In the genomic region with DNA sequence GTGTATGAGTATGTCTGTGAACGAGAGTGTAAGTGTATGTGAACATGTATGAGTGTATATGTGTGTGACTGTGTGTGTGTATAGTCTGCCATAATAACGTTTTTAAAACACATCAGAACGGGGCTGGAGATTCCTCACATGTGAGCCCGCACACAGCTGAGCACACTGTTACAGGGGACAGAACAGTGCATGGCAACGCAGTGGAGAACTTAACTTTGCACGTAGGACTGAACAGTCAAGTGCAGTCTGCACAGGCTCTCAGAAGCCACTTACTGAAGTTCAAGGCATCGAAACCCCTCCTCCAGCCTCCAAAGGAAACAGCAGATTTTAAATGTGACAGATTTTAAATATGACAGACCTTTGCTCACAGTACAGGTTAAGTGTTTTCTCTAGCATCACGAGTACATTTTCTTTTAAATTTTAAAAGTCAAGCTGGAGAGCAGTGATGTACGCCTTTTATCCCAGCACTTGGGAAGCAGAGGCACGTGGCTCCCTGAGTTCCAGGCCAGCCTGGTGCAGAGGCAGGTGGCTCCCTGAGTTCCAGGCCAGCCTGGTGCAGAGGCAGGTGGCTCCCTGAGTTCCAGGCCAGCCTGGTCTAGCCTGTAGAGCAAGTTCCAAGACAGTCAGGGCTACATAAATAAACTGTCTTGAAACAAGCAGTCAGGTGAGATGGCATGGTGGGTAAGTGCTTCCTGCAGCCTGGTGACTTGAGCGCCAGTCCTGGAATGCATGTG, we compare ENCODE assay signal across 26 mouse cellular contexts. TPM values are rescaled to one million over a fixed set of nuclear protein-coding genes. Genes with fewer than 3 reads are reported as not detected.
DNase-seq lines count a peak whose midpoint lies in the region; ATAC-seq and TF ChIP-seq lines count a peak whose summit lies in the region.
"Had no signal": no experiment of that assay in that cellular context is flagged by ENCODE, and none has a peak within 500 bp of the region (broad histone marks: within the 10 kb centered on the region; RNA-seq: fewer than 3 reads in every experiment).

No protein-coding gene starts in this region.

- 63% methylated on average over 11 of the region's 11 CpGs for WGBS in lung, embryonic 14.5 days
- 56% methylated on average over 11 of the region's 11 CpGs for WGBS in lung, postnatal 0 days

- TF ChIP-seq EP300 in lung, postnatal 0 days (IDR thresholded peaks at IDR 0.05): no peak

- H3K4me3 ChIP-seq in lung, embryonic 14.5 days (ENCODE audit: low read depth, low read length): no peak overlapping the region
- no peak overlapping the region for H3K4me3 ChIP-seq in lung, postnatal 0 days (ENCODE audit: low read depth, low read length)
- no peak overlapping the region for H3K4me3 ChIP-seq in testis, adult 2 months (ENCODE audit: control insufficient read depth, low read depth, low read length)
- H3K4me3 ChIP-seq: embryonic facial prominence, embryonic 12.5 days; embryonic facial prominence, embryonic 15.5 days; forebrain, embryonic 12.5 days; heart, embryonic 12.5 days; heart, embryonic 15.5 days; hindbrain, embryonic 10.5 days; hindbrain, embryonic 13.5 days had no signal

- H3K4me1 ChIP-seq in lung, embryonic 14.5 days (ENCODE audit: insufficient read depth): 0 out of 2 replicates have a peak, but pooled peaks cover 4% of the 10 kb centered on the region
- H3K4me1 ChIP-seq in lung, postnatal 0 days (ENCODE audit: insufficient read depth, low read depth, low read length): peaks cover 3% of the 10 kb centered on the region; the same call in 1 of the 2 replicates
- no peaks in the 10 kb centered on the region; the same call in 1 of the 2 replicates for H3K4me1 ChIP-seq in testis, adult 2 months (ENCODE audit: control insufficient read depth, insufficient read depth, low read length)
- H3K4me1 ChIP-seq: embryonic facial prominence, embryonic 12.5 days; embryonic facial prominence, embryonic 15.5 days; forebrain, embryonic 12.5 days; heart, embryonic 15.5 days; hindbrain, embryonic 10.5 days had no signal

- H3K27ac ChIP-seq in lung, embryonic 14.5 days (ENCODE audit: low read depth): no peak overlapping the region
- no peak overlapping the region for H3K27ac ChIP-seq in lung, postnatal 0 days (ENCODE audit: low read length)
- peak overlapping the region; percentile 24; the same call in 1 of the 2 replicates for H3K27ac ChIP-seq in testis, adult 2 months (ENCODE audit: control insufficient read depth, insufficient read depth, low read depth, low read length)
- H3K27ac ChIP-seq: embryonic facial prominence, embryonic 12.5 days; embryonic facial prominence, embryonic 15.5 days; forebrain, embryonic 12.5 days; heart, embryonic 15.5 days; hindbrain, embryonic 10.5 days; hindbrain, embryonic 13.5 days had no signal

- no peak overlapping the region for H3K4me2 ChIP-seq in lung, embryonic 14.5 days
- no peak overlapping the region for H3K4me2 ChIP-seq in lung, postnatal 0 days (replicated peaks; ENCODE audit: low read depth, low read length)
- H3K4me2 ChIP-seq: embryonic facial prominence, embryonic 12.5 days; embryonic facial prominence, embryonic 15.5 days; forebrain, embryonic 12.5 days; heart, embryonic 12.5 days; heart, embryonic 15.5 days; hindbrain, embryonic 13.5 days had no signal

- H3K9ac ChIP-seq in lung, embryonic 14.5 days: no peak overlapping the region
- H3K9ac ChIP-seq in lung, postnatal 0 days (replicated peaks; ENCODE audit: low read depth): no peak overlapping the region
- H3K9ac ChIP-seq: embryonic facial prominence, embryonic 12.5 days; embryonic facial prominence, embryonic 15.5 days; forebrain, embryonic 12.5 days; heart, embryonic 12.5 days; heart, embryonic 15.5 days; hindbrain, embryonic 13.5 days had no signal

- no peaks in the 10 kb centered on the region for H3K9me3 ChIP-seq in lung, embryonic 14.5 days (ENCODE audit: low read depth, low read length)
- H3K9me3 ChIP-seq in lung, postnatal 0 days (ENCODE audit: low read length): no peaks in the 10 kb centered on the region
- H3K9me3 ChIP-seq: embryonic facial prominence, embryonic 12.5 days; embryonic facial prominence, embryonic 15.5 days; forebrain, embryonic 12.5 days; heart, embryonic 15.5 days; hindbrain, embryonic 10.5 days; hindbrain, embryonic 13.5 days had no signal

- H3K27me3 ChIP-seq in lung, embryonic 14.5 days (ENCODE audit: insufficient read depth, low read length): no peaks in the 10 kb centered on the region
- no peaks in the 10 kb centered on the region for H3K27me3 ChIP-seq in lung, postnatal 0 days (replicated peaks; ENCODE audit: insufficient read depth, low read length)
- H3K27me3 ChIP-seq in testis, adult 2 months (ENCODE audit: control insufficient read depth, insufficient read depth, low read length): no peaks in the 10 kb centered on the region
- H3K27me3 ChIP-seq: embryonic facial prominence, embryonic 12.5 days; embryonic facial prominence, embryonic 15.5 days; forebrain, embryonic 12.5 days; heart, embryonic 12.5 days; heart, embryonic 15.5 days; hindbrain, embryonic 13.5 days had no signal

- TF ChIP-seq CTCF in lung, embryonic 14.5 days (IDR thresholded peaks at IDR 0.05; ENCODE audit: low read depth): no peak
- no peak for TF ChIP-seq CTCF in lung, postnatal 0 days (IDR thresholded peaks at IDR 0.05)
- TF ChIP-seq CTCF in testis, adult 2 months (IDR thresholded peaks at IDR 0.05; ENCODE audit: control insufficient read depth, insufficient read depth, insufficient replicate concordance, low read depth, low read length): no peak

- peak; percentile 62; the same call in 1 of the 2 replicates for ATAC-seq in lung, embryonic 14.5 days (ENCODE audit: insufficient read depth)
- peak; percentile 84 for ATAC-seq in lung, postnatal 0 days
- ATAC-seq: CD4-positive, CD25-positive, alpha-beta regulatory T cell, adult 4 months; forebrain, embryonic 16.5 days; hindbrain, embryonic 16.5 days had no signal

- H3K36me3 ChIP-seq in lung, embryonic 14.5 days (ENCODE audit: insufficient read depth): no peaks in the 10 kb centered on the region
- no peaks in the 10 kb centered on the region for H3K36me3 ChIP-seq in lung, postnatal 0 days (ENCODE audit: insufficient read depth, low read length)
- no peaks in the 10 kb centered on the region for H3K36me3 ChIP-seq in testis, adult 2 months (ENCODE audit: control insufficient read depth, insufficient read depth, low read length)
- H3K36me3 ChIP-seq: embryonic facial prominence, embryonic 12.5 days; embryonic facial prominence, embryonic 15.5 days; forebrain, embryonic 12.5 days; heart, embryonic 12.5 days; heart, embryonic 15.5 days; hindbrain, embryonic 10.5 days; hindbrain, embryonic 13.5 days had no signal

- DNase-seq in lung, embryonic 14.5 days: no peak
- no peak for DNase-seq in lung, postnatal 14 days
- peak; percentile 37 for DNase-seq in lung, postnatal 0 days (ENCODE audit: low spot score)
- no peak for DNase-seq in lung, adult 18-20 months
- DNase-seq in testis, postnatal 14 days (ENCODE audit: low spot score): no peak
- DNase-seq: adrenal gland, adult 2 months; adrenal gland, postnatal 14 days; cerebellum, adult 11 months; cerebellum, adult 2 months; cerebellum, adult 9-11 months; cerebellum, postnatal 25 days; gastrocnemius, postnatal 10 days; gastrocnemius, postnatal 36 days; heart, postnatal 10 days; heart, postnatal 36 days had no signal

- TF ChIP-seq POLR2A in testis, adult 2 months (IDR thresholded peaks at IDR 0.05; ENCODE audit: control insufficient read depth, low read depth, low read length): no peak

RNA-seq across cellular contexts. Expression of gene Eps8, which starts 15.7 kb away (rescaled TPM):
- polyA plus RNA-seq in lung, embryonic 14.5 days (2014; fragmentation: Nextera tagmentation; extraction: Ambion mirVana): 24.5 and 26.7 TPM in 2 replicates
- 24.4 and 27.8 TPM in 2 replicates for polyA plus RNA-seq in lung, postnatal 0 days (2015; fragmentation: Nextera tagmentation; extraction: Ambion mirVana)
- 4.2 and 5.4 TPM in 2 replicates for polyA plus RNA-seq in testis, adult 2 months (2012; rRNA removed)
